Mouse (Mus musculus): ENCODE measurements at regions not wholly inside any gene's neighbourhood (a gene's known extent, or its start where the extent isn't known, plus 50 kb on each side); places are given as distances from the start of the nearest gene placed in this dataset.

- DNase-seq: no peak
These were observed 58.5 kb downstream of the Zfp36l2 start for GRCm38 (mm10) chr17:84129204-84129603.

DNA sequence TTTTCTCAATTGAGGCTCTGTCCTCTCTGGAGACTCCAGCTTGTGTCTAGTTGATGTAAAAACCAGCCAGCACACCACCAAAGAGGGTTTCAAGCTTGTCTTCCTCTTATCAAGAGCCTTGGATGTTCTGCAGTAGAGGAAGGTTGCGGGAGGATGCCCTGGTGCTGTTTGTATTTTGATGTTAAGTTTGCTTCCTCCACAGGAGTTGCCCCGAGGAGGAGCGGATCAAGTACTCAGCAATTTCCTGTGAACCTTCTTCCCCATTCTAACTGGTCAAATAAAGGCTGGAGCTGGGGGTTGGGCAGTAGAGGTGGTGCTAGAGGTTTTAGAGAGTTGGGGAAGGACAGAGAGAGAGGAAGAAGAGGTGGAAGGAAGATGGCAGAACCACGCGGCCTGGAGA, 59.5 kb downstream of the Zfp36l2 start:
- DNase-seq: no peak

- no peak for DNase-seq
These were observed 61.6 kb downstream of the Zfp36l2 start for GRCm38 (mm10) chr17:84126168-84126567.

DNA sequence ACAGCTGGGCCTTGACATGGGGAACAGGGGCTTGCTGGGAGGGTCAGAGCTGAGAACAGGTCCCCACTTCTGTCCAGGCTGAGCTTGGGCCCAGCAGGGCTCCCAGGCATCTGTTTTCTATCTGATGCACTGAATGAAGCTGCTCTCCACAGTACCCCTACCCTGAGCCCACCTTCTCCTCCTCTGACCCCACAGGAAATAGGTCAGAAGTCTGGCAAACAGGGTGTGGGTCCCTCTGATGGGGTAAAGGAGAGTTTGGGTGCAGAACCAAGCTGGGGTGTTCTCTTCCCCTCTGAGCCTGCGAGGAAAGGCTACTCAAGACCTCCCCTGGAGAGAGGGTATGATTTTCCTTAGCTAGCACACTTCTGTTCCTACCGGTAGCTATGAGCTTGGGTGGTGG, 64.6 kb downstream of the Zfp36l2 start:
- no peak for DNase-seq

DNA sequence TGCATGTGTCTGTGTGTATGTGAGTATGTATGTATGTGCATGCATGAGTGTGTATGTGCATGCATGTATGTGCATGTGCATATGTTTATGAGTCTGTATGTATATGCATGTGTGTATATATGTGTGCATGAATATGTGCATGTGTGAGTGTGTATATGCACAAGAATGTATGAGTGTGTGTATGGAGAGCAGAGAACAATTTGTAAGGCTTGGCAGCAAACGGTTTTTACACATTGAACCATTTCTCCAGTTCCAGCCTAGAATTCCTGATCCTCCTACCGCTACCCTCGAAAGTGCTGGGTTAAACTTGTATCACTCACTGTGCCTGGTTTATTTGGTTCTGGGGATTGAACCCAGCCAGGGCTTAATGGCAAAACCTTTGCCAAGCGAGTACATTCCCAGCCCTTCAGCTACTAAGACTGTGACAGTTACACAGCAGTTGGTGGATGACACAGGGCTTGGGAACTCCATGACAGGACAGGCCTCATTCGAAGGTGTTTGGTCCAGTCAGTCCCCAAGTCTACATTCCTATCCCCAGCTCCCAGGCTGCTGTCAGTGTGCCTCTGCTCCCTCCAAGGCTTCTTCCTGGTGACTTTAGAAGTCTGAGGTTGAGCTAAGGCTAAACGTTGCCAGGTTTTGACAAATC, 65.1 kb downstream of the Zfp36l2 start:
- no peak for DNase-seq

GRCm38 (mm10) chr17:84121291-84121690, 66.5 kb downstream of the Zfp36l2 start:
- DNase-seq: no peak

DNA sequence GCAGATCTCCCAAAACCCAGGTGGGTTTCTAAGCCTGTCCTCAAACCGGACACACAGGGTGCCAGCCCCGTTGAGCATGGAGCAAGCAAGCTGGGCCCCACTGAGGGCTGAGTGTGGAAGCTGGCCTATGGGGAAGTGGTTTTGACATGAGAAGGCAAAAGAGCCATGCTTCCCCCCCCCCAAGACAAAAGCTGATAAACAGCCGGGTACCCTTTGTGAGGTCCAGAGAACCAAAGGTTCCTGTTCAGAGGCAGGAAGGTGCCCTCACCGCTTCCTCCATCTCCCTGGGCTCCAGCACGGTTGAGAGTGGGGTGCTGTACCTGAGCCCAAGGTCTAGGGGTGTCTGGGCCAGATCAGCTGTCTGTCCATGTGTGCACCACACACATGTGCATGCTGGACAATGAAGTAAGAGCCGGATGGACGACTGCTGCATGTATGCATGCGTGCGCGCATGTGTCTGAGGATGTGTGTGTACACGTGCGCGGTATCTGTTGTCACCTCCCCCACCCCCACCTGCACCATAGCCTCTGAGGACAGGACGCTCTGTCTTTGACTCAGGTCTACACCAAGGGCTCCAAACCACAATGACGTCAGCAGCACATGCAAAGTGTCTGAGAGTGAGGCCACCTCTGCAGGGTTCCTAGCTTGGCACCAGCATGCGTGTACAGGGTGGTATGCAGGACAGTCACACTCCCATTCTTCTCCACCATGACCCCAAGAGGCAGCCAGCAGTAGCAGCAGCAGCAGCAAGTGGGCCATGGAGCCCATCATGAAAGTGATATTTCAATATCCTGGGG, 68.3 kb downstream of the Zfp36l2 start:
- DNase-seq: no peak

DNA sequence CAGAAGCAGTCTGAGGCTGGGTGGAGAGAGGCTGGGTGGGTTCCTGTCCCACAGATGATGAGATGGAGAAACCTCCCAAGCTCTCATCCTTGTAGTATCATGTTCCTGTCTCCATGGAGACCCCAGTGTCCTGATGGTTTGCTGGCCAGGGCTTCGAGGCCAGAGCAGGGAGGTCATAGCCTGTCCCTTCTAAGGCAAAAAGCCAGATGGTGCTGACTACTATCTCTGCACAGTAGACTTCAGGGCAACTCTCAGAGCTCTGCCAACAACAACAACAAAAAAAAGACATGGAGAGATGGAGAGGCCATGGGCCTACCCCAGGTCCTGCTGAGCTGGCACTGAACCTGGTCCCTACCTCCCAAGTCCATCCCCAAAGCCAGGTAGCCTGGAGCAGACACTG, 69.0 kb downstream of the Zfp36l2 start:
- no peak for DNase-seq

GRCm38 (mm10) chr17:84118271-84118670, 69.5 kb downstream of the Zfp36l2 start:
- DNase-seq: no peak

GRCm38 (mm10) chr17:84117756-84118155, 70.0 kb downstream of the Zfp36l2 start:
- DNase-seq: no peak

- no peak for DNase-seq
These were observed 71.1 kb downstream of the Zfp36l2 start for GRCm38 (mm10) chr17:84116340-84117279.

- no peak for DNase-seq
These were observed 71.8 kb downstream of the Zfp36l2 start for GRCm38 (mm10) chr17:84115957-84116339.

GRCm38 (mm10) chr17:84115133-84115532, 72.6 kb downstream of the Zfp36l2 start:
- no peak for DNase-seq

- no peak for DNase-seq
These were observed 73.3 kb downstream of the Zfp36l2 start for GRCm38 (mm10) chr17:84114279-84114994.

GRCm38 (mm10) chr17:84113608-84114278, 74.0 kb downstream of the Zfp36l2 start:
- DNase-seq: peak; percentile 88

GRCm38 (mm10) chr17:84112411-84113031, 75.2 kb downstream of the Zfp36l2 start:
- DNase-seq: peak; percentile 56

DNA sequence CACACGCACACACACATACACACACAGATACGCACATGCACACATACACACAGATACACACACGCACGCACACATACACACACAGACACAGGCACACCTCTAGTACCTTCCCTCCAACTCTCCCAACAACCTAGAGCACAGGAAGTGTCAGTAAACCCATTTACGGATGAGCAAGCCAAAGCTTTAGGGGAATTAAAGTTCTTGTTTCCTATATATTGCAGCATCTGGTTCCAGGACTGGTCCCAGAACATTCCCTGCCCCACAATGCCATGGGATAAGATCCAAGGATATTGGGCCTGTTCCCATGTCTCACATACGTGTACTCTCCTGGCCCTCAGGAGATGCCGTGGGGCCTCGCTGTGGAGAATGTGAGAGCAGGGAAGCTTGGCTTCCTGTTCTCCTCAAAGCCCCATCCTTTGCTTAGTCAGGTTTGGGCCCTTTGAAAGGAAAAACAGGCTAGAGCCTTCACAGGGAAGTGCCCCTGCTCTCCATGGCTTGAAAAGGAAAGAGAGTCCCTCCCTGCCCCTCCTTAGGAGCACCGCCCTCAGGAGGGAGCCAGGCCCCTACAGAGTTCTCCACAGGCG, 75.9 kb downstream of the Zfp36l2 start:
- DNase-seq: no peak

GRCm38 (mm10) chr17:84110945-84111344, 76.8 kb downstream of the Zfp36l2 start:
- no peak for DNase-seq

DNA sequence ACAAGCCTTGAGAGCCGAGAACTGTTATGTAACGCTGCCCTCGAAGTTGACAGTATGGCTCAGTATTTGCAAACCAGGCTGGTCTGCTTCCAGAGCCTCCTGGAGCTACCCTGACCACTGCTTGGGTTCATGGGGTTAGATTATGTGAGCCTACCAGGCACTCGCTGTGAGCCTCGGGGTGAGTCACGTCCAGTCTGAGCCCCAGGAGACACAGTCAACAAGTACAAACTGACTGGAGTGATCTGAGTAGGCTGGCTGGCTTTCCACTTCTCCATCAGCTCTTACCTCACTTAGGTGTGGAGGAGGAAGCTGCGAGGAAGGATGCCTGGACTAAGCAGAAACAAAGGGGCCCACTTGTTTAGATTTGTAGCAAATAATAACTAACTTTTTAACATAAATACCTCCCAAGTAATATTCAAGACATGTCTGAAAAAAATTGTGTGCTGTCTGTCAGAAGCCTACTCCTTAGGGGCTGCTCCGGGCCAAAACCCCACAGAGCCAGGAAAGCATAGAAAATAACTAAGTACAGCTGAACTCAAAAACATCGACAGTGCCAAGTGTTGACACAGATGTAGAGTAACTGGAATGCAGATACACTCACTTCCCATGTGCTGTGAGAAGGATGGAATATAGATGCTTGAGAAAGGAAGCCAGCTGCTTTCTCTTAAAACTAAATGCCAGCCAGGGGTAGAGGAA, 77.6 kb downstream of the Zfp36l2 start:
- DNase-seq: no peak

GRCm38 (mm10) chr17:84107946-84108686, 79.6 kb downstream of the Zfp36l2 start:
- DNase-seq: no peak

Data from embryo, embryonic 11 days (tissue).